Mouse (Mus musculus) hematopoietic stem cell, adult 5-6 weeks (primary cell): ENCODE measurements at regions not wholly inside any gene's neighbourhood (a gene's known extent, or its start where the extent isn't known, plus 50 kb on each side); places are given as distances from the start of the nearest gene placed in this dataset.

Experiments
- ATAC-seq, 2 experiments: fragments of 125-278 bp in 1 of 2; replicated peaks in 1 of 2; 2 replicates each; pipeline ENCODE4 v1.8.0; 2016 to 2017; ENCODE audit warnings: inconsistent platforms in 2 of 2, mild to moderate bottlenecking in 2 of 2, moderate number of reproducible peaks in 2 of 2, low read depth in 1 of 2, moderate TSS enrichment in 1 of 2; ENCODE audit not compliant: low FRiP score in 2 of 2, poor library complexity in 2 of 2, severe bottlenecking in 2 of 2, insufficient read depth in 1 of 2, low TSS enrichment in 1 of 2

DNA sequence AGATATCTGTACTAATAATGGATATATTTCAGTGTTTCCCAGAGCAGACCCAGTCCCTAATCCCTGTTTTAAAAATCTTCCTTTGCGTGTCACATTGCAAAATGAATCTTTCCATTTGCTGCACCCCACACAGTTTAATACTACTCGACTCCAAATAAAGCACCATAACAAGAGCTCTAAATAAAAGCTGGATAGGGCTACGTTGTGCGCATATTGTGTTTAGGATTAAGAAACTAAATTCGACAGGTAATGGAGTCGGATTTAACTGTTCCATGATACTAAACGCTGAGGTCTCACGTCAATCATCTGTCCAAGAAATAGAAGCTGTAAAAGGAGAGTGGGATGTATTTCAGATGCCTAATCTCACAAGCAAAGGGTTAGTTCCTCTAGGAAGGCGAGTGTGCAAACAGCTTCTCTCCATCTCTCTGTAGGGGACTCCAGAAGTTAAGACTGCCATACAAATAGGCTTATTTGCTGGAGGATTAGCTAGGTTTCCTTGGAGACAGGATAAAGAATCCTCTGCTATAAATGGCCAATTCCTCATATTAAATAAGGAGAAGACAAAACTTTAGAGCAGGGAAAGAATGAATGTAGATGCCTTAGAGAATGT, 544.6 kb downstream of the Olfm4 start:
- no peak for ATAC-seq

DNA sequence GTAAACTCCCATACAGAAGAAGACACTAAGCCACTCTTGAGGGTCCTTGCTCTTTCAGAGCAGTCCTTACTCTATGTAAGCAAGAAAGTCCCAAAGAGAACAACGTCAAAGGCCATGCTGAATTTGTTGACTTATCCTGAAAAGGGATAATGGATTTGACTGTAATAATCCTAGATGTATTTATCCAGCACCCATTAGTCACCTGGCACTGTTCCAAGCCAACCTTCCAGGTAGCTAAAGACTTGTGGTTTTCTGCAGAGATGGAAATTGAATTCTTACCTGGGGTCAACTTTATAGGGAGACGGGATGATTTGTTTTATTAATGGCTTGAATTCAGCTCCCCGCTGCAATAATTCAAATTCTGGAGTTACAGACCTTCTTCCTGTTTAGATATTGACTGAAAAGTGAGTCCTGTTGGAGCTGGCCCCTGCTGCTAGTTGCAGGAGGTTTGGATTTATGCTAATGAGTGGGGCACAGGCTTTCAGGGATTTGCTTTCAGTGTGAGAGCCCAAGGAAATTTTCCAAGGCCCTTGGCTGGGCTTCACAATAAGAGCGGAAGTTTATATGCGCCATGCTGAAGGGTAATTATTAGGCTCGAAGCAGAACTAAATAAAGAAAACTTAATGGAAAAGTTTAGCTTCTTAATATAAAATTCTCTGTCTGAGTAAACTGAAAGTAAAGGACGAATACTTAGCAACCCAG, 552.3 kb downstream of the Olfm4 start:
- ATAC-seq: no peak

GRCm38 (mm10) chr14:80559950-80560349, 576.1 kb downstream of the Olfm4 start:
- ATAC-seq: no peak
